Comparison of ENCODE assay signal across 8 mouse cellular contexts in the genomic region with DNA sequence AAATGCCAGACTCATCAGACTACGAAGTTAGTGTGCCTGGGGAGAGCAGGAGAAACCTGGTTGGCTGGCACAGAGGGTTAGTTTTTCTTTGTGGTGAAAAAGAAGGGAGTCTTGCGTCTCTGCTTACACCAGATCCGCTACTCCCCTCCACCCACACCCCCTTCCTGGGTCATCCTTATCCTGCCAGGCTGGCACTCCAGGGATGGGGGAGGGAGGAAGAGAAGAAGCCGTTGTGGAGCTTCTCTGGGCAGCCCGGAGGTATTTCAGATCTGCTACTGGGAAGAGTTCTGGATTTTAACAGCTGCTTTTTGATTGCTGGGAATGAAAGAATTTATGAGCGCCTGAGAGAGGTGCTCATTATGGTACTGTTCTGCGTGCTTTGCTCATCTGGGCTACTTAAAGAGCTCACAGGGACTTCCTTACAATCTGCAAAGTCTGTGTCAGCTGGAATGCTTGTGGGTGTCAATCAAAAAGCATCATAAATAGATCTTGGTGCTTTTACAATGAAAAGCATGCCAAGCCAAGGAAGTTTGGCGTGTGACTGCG. TPM values are rescaled to one million over a fixed set of nuclear protein-coding genes. Genes with fewer than 3 reads are reported as not detected.
DNase-seq lines count a peak whose midpoint lies in the region; ATAC-seq and TF ChIP-seq lines count a peak whose summit lies in the region.

No protein-coding gene starts in this region.

- peak overlapping the region; percentile 84 for H3K4me2 ChIP-seq in liver, embryonic 13.5 days

- peak overlapping the region; percentile 82 for H3K4me3 ChIP-seq in testis, adult 2 months (ENCODE audit: control insufficient read depth, low read depth, low read length)
- peak overlapping the region; percentile 89 for H3K4me3 ChIP-seq in hindbrain, embryonic 10.5 days
- H3K4me3 ChIP-seq in liver, embryonic 13.5 days (replicated peaks), result peak overlapping the region; percentile 69

- no peak for TF ChIP-seq POLR2A in testis, adult 2 months (IDR thresholded peaks at IDR 0.05; ENCODE audit: control insufficient read depth, low read depth, low read length)

- peaks cover 5% of the 10 kb centered on the region for H3K4me1 ChIP-seq in testis, adult 2 months (ENCODE audit: control insufficient read depth, insufficient read depth, low read length)
- peaks cover 46% of the 10 kb centered on the region for H3K4me1 ChIP-seq in hindbrain, embryonic 10.5 days (replicated peaks)
- peaks cover 28% of the 10 kb centered on the region; the same call in 1 of the 2 replicates for H3K4me1 ChIP-seq in liver, embryonic 13.5 days (replicated peaks)

- H3K36me3 ChIP-seq in testis, adult 2 months (ENCODE audit: control insufficient read depth, insufficient read depth, low read length), result no peaks in the 10 kb centered on the region
- H3K36me3 ChIP-seq in hindbrain, embryonic 10.5 days, result no peaks in the 10 kb centered on the region
- no peaks in the 10 kb centered on the region for H3K36me3 ChIP-seq in liver, embryonic 13.5 days

- no peak overlapping the region for H3K27ac ChIP-seq in testis, adult 2 months (ENCODE audit: control insufficient read depth, insufficient read depth, low read depth, low read length)
- H3K27ac ChIP-seq in hindbrain, embryonic 10.5 days, result peak overlapping the region; percentile 91
- no peak overlapping the region for H3K27ac ChIP-seq in liver, embryonic 13.5 days

- TF ChIP-seq CTCF in testis, adult 2 months (IDR thresholded peaks at IDR 0.05; ENCODE audit: control insufficient read depth, insufficient read depth, insufficient replicate concordance, low read depth, low read length), result no peak

- peak overlapping the region; percentile 71 for H3K9ac ChIP-seq in liver, embryonic 13.5 days

- peak; percentile 41 to 48 for DNase-seq in cerebellum, postnatal 14 days
- DNase-seq in cerebellum, adult 9-10 months, result no peak
- no peak for DNase-seq in testis, postnatal 10 days (ENCODE audit: low spot score)
- DNase-seq in hindbrain, embryonic 10.5 days (ENCODE audit: low spot score), result no peak
- no peak for DNase-seq in liver, embryonic 13.5 days
- peak; percentile 46 for DNase-seq in retina, embryonic 14.5 days (ENCODE audit: low spot score)
- no peak for DNase-seq in cerebellum, postnatal 4 days (ENCODE audit: low spot score in 2 of 2)

- WGBS in hindbrain, embryonic 10.5 days, result 11% methylated on average over 9 of the region's 9 CpGs
- WGBS in liver, embryonic 13.5 days (ENCODE audit: insufficient replicate concordance), result 21% methylated on average over 9 of the region's 9 CpGs

- no peaks in the 10 kb centered on the region for H3K9me3 ChIP-seq in hindbrain, embryonic 10.5 days
- no peaks in the 10 kb centered on the region for H3K9me3 ChIP-seq in liver, embryonic 13.5 days (replicated peaks)

- H3K27me3 ChIP-seq in testis, adult 2 months (ENCODE audit: control insufficient read depth, insufficient read depth, low read length), result no peaks in the 10 kb centered on the region
- H3K27me3 ChIP-seq in hindbrain, embryonic 10.5 days (ENCODE audit: insufficient read depth, poor library complexity, severe bottlenecking), result peaks cover 22% of the 10 kb centered on the region; the same call in 1 of the 2 replicates
- peaks cover 59% of the 10 kb centered on the region for H3K27me3 ChIP-seq in liver, embryonic 13.5 days

- no peak for ATAC-seq in liver, embryonic 13.5 days (ENCODE audit: low read depth)

RNA-seq across cellular contexts. Expression of a gene that starts 1.7 kb away (rescaled TPM):
- polyA plus RNA-seq in testis, adult 2 months (2012; rRNA removed), result 7.0 and 8.0 TPM in 2 replicates
- polyA plus RNA-seq in hindbrain, embryonic 10.5 days (2016; fragmentation: Nextera tagmentation; extraction: Ambion mirVana), result 15.9 and 16.3 TPM in 2 replicates
- 2.4 and 2.8 TPM in 2 replicates for polyA plus RNA-seq in liver, embryonic 13.5 days (2015; fragmentation: Nextera tagmentation; extraction: Ambion mirVana)

Comparison
In these comparisons a context has a peak if more than half of its experiments do, and no peak if none do; other contexts are left out.
1. DNase-seq: peak in cerebellum, postnatal 14 days (2 of 2) and retina, embryonic 14.5 days (single experiment); none in cerebellum, adult 9-10 months (single experiment), testis, postnatal 10 days (single experiment), hindbrain, embryonic 10.5 days (single experiment), liver, embryonic 13.5 days (single experiment) and cerebellum, postnatal 4 days (0 of 2).
2. Peak in every context shown above with its lines, with median percentiles within 50 percentile points of each other: H3K4me3 ChIP-seq.